ENCODE assay signal across 8 mouse cellular contexts in the genomic region with DNA sequence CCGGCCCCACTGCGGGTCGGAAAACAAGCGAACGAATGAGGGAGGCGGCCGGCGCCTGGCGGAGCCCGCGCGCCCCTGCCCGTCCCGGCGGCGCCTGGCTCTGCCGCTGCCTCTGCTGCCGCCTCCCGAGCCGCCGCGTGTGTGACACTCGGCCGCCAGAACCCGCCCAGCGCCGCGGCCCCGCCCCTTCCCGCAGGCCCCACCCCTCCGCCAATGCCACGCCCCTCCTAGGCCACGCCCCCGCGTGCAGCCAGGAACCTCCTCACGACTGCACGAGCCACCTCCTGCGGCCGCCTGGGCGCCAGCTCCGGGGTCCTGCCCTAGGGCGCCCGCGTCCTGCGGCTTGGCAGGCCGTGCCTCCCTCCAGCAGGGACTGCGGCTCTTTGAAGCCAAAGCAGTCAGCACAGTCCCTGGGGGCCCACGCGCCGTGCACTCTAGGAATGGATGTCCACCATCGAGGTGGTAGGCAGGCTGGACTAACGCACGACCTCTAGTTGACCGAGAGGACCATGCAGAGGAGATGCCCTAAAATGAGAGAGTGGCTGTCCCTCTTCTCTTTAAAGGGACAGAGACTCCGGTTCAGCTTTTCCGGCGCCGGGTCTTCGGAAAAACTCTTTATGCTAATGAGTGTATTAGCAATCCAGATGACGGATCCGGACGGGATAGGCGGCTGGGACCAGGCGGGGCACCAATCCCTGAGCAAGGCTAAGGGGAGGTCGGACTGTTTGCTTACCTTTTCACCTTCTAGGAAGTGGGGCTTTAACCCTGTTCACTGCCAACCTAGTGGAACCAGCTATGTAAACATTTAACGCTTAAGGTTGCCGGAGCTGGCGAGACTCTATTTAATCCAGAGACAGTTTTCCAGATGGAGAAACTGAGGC. TPM values are rescaled to one million over a fixed set of nuclear protein-coding genes. Genes with fewer than 3 reads are reported as not detected.
DNase-seq lines count a peak whose midpoint lies in the region; ATAC-seq lines count a peak whose summit lies in the region.

No protein-coding gene starts in this region.

- WGBS in heart, embryonic 12.5 days, result under 1% methylated on average over 46 of the region's 68 CpGs
- under 1% methylated on average over 42 of the region's 68 CpGs for WGBS in kidney, embryonic 16.5 days

- H3K9me3 ChIP-seq in erythroblast, embryonic 14.5 days (ENCODE audit: control insufficient read depth, low read length), result no peaks in the 10 kb centered on the region
- no peaks in the 10 kb centered on the region for H3K9me3 ChIP-seq in heart, embryonic 12.5 days (replicated peaks)
- H3K9me3 ChIP-seq in kidney, embryonic 16.5 days (ENCODE audit: low read length), result no peaks in the 10 kb centered on the region

- H3K4me2 ChIP-seq in heart, embryonic 12.5 days, result peak overlapping the region; percentile 86
- H3K4me2 ChIP-seq in kidney, embryonic 16.5 days (replicated peaks; ENCODE audit: low read depth, low read length), result peak overlapping the region; percentile 94

- H3K4me3 ChIP-seq in erythroblast, embryonic 14.5 days (replicated peaks), result peak overlapping the region; percentile 96
- peak overlapping the region; percentile 86 for H3K4me3 ChIP-seq in heart, embryonic 12.5 days
- peak overlapping the region; percentile 76 for H3K4me3 ChIP-seq in kidney, embryonic 16.5 days (ENCODE audit: low read length)

- H3K4me1 ChIP-seq in erythroblast, embryonic 14.5 days (ENCODE audit: control insufficient read depth), result peaks cover 63% of the 10 kb centered on the region
- peaks cover 50% of the 10 kb centered on the region for H3K4me1 ChIP-seq in heart, embryonic 12.5 days (replicated peaks)
- peaks cover 46% of the 10 kb centered on the region for H3K4me1 ChIP-seq in kidney, embryonic 16.5 days (ENCODE audit: insufficient read depth, low read length)

- peak overlapping the region; percentile 93 for H3K27ac ChIP-seq in heart, embryonic 12.5 days (ENCODE audit: poor library complexity, severe bottlenecking)
- H3K27ac ChIP-seq in kidney, embryonic 16.5 days (ENCODE audit: low read length), result peak overlapping the region; percentile 99

- peak; percentile 93 for DNase-seq in CD4-positive helper T cell, adult 2 months (ENCODE audit: low read depth, low spot score)
- peak; percentile 73 for DNase-seq in brain, embryonic 18.5 days (ENCODE audit: low read depth, low spot score)
- DNase-seq in liver, result peak; percentile 96
- peak; percentile 66 to 77 for DNase-seq in monocyte, adult 2 months (ENCODE audit: low read depth in 1 of 2, low spot score in 2 of 2)
- peak; percentile 86 to 90 for DNase-seq in spleen, postnatal 14 days (ENCODE audit: low spot score in 2 of 2)

- H3K27me3 ChIP-seq in erythroblast, embryonic 14.5 days (ENCODE audit: control insufficient read depth), result peaks cover 29% of the 10 kb centered on the region
- H3K27me3 ChIP-seq in heart, embryonic 12.5 days (replicated peaks), result no peaks in the 10 kb centered on the region
- no peaks in the 10 kb centered on the region for H3K27me3 ChIP-seq in kidney, embryonic 16.5 days (ENCODE audit: insufficient read depth, low read length)

- H3K36me3 ChIP-seq in erythroblast, embryonic 14.5 days (ENCODE audit: control insufficient read depth), result peaks cover 27% of the 10 kb centered on the region
- peaks cover 4% of the 10 kb centered on the region; the same call in 1 of the 2 replicates for H3K36me3 ChIP-seq in heart, embryonic 12.5 days
- 0 out of 2 replicates have a peak, but pooled peaks cover 3% of the 10 kb centered on the region for H3K36me3 ChIP-seq in kidney, embryonic 16.5 days (ENCODE audit: insufficient read depth, low read length)

- peak; percentile 94 for ATAC-seq in heart, embryonic 12.5 days (ENCODE audit: insufficient number of reproducible peaks, low FRiP score)
- ATAC-seq in kidney, embryonic 16.5 days (ENCODE audit: low FRiP score, low TSS enrichment), result peak; percentile 93

- H3K9ac ChIP-seq in heart, embryonic 12.5 days, result peak overlapping the region; percentile 89
- peak overlapping the region; percentile 89 for H3K9ac ChIP-seq in kidney, embryonic 16.5 days (replicated peaks; ENCODE audit: low read length)

RNA-seq across cellular contexts. Expression of gene Shb, which starts 1.4 kb away (rescaled TPM):
- polyA plus RNA-seq in erythroblast, embryonic 14.5 days (2012), result 12.8 and 15.2 TPM in 2 replicates
- 13.9 and 15.3 TPM in 2 replicates for polyA plus RNA-seq in heart, embryonic 12.5 days (2016; fragmentation: Nextera tagmentation; extraction: Ambion mirVana)
- polyA plus RNA-seq in kidney, embryonic 16.5 days (2015; fragmentation: Nextera tagmentation; extraction: Ambion mirVana), result 2.7 and 3.1 TPM in 2 replicates

Comparison
In these comparisons a context has a peak if more than half of its experiments do, and no peak if none do; other contexts are left out.
1. Peak in every context shown above with its lines: DNase-seq, ATAC-seq, H3K4me3 ChIP-seq and H3K27ac ChIP-seq.